Comparison of ENCODE assay signal across 22 mouse cellular contexts in genomic region chr16:85682721-85683120, GRCm38 (mm10).
DNase-seq lines count a peak whose midpoint lies in the region; ATAC-seq lines count a peak whose summit lies in the region.
"Had no signal": no experiment of that assay in that cellular context is flagged by ENCODE, and none has a peak within 500 bp of the region (broad histone marks: within the 10 kb centered on the region; RNA-seq: fewer than 3 reads in every experiment).

No protein-coding gene starts in this region.

- H3K4me3 ChIP-seq in neural tube, embryonic 15.5 days (replicated peaks) = no peak overlapping the region
- H3K4me3 ChIP-seq: embryonic facial prominence, embryonic 15.5 days; gastrocnemius, adult 2 months; hindbrain, embryonic 12.5 days; hindbrain, embryonic 15.5 days had no signal

- DNase-seq in embryo, embryonic 11 days = peak; percentile 13
- DNase-seq in embryo, embryonic 10.5 days (ENCODE audit: low spot score) = no peak
- DNase-seq in 3T3-L1 (ENCODE audit: low read depth, low spot score) (peak; percentile 56), NIH3T3 (ENCODE audit: low read depth) (peak; percentile 61)
- no peak for DNase-seq in ovary, adult 18-20 months (ENCODE audit: low spot score)
- DNase-seq: adrenal gland, adult 2 months; adrenal gland, postnatal 14 days; cerebellum, adult 11 months; cerebellum, adult 2 months; cerebellum, adult 9-11 months; forebrain, postnatal 0 days; gastrocnemius, adult 2 months; gastrocnemius, postnatal 14 days; heart, adult 11 months had no signal

- no peaks in the 10 kb centered on the region for H3K36me3 ChIP-seq in neural tube, embryonic 15.5 days
- H3K36me3 ChIP-seq: embryonic facial prominence, embryonic 15.5 days; hindbrain, embryonic 12.5 days; hindbrain, embryonic 15.5 days had no signal

- H3K4me1 ChIP-seq in neural tube, embryonic 15.5 days = 0 out of 2 replicates have a peak, but pooled peaks cover 2% of the 10 kb centered on the region
- H3K4me1 ChIP-seq: embryonic facial prominence, embryonic 15.5 days; hindbrain, embryonic 15.5 days had no signal

- no peaks in the 10 kb centered on the region for H3K9me3 ChIP-seq in neural tube, embryonic 15.5 days (replicated peaks)
- H3K9me3 ChIP-seq: embryonic facial prominence, embryonic 15.5 days; hindbrain, embryonic 12.5 days; hindbrain, embryonic 15.5 days had no signal

- no peaks in the 10 kb centered on the region for H3K27me3 ChIP-seq in neural tube, embryonic 15.5 days (replicated peaks)
- H3K27me3 ChIP-seq: embryonic facial prominence, embryonic 15.5 days; hindbrain, embryonic 12.5 days; hindbrain, embryonic 15.5 days had no signal

- no peak overlapping the region for H3K9ac ChIP-seq in neural tube, embryonic 15.5 days (replicated peaks)
- H3K9ac ChIP-seq: embryonic facial prominence, embryonic 15.5 days; forebrain, postnatal 0 days; hindbrain, embryonic 12.5 days; hindbrain, embryonic 15.5 days had no signal

- WGBS in neural tube, embryonic 15.5 days = 76% methylated on average over 2 of the region's 2 CpGs

- H3K4me2 ChIP-seq in neural tube, embryonic 15.5 days = no peak overlapping the region
- H3K4me2 ChIP-seq: embryonic facial prominence, embryonic 15.5 days; heart, embryonic 11.5 days; hindbrain, embryonic 12.5 days; hindbrain, embryonic 15.5 days had no signal

- no peak for ATAC-seq in neural tube, embryonic 15.5 days (ENCODE audit: low FRiP score)
- ATAC-seq: forebrain, embryonic 14.5 days; forebrain, postnatal 0 days; intestine, postnatal 0 days; Patski had no signal

- no peak overlapping the region for H3K27ac ChIP-seq in neural tube, embryonic 15.5 days (replicated peaks)
- H3K27ac ChIP-seq: embryonic facial prominence, embryonic 15.5 days; gastrocnemius, adult 2 months; hindbrain, embryonic 12.5 days; hindbrain, embryonic 15.5 days had no signal

Comparison
In these comparisons a context has a peak if more than half of its experiments do, and no peak if none do; other contexts are left out.
1. DNase-seq: peak in embryo, embryonic 11 days (single experiment), 3T3-L1 (single experiment) and NIH3T3 (single experiment); none in embryo, embryonic 10.5 days (single experiment) and ovary, adult 18-20 months (single experiment).